Mouse (Mus musculus) right cerebral cortex, postnatal 4 days (tissue): Measurements from ENCODE around the gene Slc35e3.
"Not testable (repeated sequence)": the region's sequence is repeated elsewhere in the genome, so short reads cannot be mapped to it uniquely, and the experiment has no call there.

Experiments
- DNase-seq: peaks from one replicate; pipeline ENCODE4 v3.0.0-alpha.2; 2022

Gene Slc35e3

DNA sequence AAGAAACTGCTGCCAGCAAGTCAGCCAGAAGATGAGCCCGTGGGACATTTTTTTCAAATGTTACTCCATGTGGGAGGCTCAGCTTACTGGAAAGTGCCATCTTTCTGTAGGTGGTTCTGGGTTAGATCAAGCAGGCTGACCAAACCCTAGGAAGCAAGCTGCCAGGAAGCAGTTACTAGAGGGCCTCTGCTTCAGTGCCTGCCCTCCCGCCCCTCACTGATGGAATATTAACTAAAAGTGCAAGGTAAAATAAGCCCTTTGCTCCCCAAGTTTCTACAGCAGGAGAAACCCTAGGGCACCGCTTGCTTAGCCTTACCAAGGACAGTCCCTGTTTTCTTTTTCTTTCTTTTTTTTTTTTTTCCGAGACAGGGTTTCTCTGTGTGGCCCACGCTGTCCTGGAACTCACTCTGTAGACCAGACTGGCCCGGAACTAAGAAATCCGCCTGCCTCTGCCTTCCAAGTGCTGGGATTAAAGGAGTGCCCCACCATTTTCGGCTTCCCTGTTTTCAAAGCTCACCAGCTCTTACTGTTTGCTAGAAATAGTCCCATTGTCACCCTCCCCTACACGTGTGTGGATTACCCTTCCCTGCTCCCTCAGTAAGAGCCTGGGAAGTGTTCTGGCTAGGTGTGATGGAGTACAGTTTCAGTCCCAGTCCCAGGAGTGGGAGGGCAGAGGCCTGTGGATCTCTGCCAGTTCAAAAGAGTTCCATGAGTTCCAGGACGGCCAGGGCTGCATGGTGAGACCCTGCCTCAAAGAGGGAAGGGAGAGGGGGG is 2.3 kb upstream of the Slc35e3 start:
- no peak for DNase-seq

DNA sequence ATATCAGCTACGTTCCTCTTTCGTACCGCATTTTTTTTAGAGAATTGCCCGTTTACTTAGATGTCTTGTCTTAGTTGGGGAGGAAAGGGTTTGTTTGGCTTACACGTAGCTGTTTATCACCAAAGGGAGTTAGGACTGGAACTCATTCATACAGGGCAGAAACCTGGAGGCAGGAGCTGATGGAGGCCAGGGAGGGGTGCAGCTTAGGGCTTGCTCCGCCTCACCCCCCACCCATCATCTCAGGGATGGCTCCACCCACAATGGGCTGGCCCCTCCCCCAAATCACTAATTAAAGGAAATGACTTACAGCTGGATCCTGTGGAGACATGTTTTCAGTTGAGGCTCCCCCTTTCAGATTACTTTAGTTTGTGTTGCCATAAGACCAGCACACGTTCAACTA is 1.5 kb upstream of the Slc35e3 start:
- no peak for DNase-seq

DNA sequence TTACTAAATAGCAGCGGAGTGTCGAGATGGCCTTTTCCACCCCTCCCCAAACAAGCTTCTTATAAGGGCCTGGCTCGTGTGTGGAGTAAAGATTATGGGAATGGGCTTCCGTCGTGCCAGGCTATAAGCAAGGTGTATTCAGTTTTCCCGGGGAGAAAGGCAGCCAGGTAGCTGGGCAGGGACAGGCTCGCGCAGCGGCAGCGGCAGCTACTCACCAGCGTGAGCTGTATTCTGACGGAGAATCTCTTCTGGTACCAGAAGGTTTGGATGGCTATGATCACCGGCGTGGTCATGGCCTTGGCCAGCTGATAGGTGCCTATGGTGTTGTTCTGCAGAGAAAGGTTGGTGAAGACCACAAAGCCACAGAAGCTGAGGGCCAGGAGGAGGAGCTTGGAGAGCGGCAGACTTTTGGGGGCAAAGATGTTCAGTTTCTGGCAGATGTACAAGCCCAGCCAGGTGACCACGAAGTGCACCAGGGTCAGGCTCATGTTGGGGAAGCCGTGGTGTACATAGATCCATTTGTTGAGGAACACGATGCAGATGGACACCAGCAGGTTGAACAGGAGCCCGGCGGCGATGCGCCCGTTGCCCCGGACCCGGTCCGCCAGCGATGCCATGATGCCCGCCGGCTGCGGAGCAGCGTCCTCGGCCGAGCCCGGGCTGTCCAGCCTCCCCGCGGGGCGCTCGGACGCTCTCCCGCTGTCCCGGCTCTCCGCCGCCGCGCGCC is 432 bp downstream of the Slc35e3 start:
- peak; percentile 11 for DNase-seq

DNA sequence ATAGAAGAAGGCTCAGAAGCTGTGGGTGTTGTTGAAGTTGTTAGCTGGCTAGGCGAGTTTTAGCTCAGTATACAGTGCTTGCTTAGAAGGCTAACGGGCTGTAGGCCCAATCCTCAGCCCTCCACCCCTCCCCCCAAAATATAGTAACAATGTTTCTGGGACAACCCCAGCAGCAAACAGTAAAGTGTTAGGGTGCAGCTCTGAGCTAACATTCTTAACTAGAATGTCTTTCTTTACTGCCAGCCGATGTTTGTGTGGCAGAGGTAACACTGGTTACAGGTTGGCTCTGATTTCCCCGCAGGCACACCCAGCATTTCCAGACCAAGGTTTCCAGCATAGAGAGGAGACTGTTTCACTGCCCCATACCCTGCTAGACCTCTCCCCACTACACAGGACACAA is 2.2 kb downstream of the Slc35e3 start:
- no peak for DNase-seq

- no peak for DNase-seq
Measured at GRCm38 (mm10) chr10:117743182-117743581, 3.0 kb downstream of the Slc35e3 start.

DNA sequence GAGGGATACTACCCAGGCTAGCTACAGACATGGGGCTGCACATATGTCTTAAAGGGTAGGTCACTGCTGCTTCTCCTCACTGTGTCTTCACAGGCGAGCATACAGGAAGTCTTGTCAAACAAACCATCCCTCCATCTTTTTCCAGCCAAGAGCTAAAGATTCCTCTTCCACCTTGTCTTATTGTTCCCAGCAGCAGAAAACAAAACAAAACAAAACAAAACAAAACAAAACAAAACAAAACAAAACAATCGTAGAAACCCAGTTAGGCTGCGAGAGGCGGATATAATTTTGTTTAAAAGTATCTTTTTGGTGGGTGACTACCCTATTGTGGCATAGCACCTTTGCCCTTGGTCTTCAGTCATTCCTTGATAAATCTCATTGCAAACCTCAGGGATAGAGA is 3.5 kb downstream of the Slc35e3 start:
- DNase-seq: no peak

- no peak for DNase-seq
Measured at GRCm38 (mm10) chr10:117741698-117742475, 4.3 kb downstream of the Slc35e3 start.

- no peak for DNase-seq
Measured at GRCm38 (mm10) chr10:117740921-117741320, 5.2 kb downstream of the Slc35e3 start.

DNA sequence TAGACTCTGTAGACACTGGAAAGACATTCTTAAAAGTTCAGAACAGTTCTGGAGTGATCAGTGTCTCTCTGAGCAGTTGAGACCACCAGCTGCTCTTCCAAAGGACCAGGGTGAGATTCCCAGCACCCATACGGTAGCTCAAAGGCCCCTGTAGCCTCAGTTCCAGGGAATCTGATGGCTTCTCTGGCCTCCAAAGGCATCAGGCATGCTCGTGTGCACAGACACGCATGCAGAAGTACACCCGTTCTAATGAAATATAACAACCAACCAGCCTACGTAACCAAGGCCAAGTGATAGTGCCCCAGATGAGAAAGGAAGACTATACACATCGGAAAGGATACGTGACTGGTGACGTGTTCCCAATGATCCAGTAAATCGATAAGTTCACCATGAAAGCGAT is 6.0 kb downstream of the Slc35e3 start:
- no peak for DNase-seq

DNA sequence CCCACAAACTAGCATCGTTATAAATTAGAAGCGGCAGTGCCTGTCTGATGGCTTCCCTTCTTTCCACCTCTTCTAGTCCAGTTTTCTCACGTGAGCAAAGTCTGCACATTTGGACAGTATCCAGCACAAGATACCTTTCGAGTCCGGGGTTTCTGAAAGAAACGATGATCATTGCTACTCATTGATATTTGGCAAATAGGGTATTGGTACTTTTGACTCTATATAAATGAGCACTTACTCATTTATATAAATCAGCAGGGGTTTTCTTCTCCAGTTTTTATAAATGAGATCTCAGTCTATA is 6.6 kb downstream of the Slc35e3 start:
- no peak for DNase-seq

GRCm38 (mm10) chr10:117738928-117739647 is 7.1 kb downstream of the Slc35e3 start:
- DNase-seq: no peak

DNA sequence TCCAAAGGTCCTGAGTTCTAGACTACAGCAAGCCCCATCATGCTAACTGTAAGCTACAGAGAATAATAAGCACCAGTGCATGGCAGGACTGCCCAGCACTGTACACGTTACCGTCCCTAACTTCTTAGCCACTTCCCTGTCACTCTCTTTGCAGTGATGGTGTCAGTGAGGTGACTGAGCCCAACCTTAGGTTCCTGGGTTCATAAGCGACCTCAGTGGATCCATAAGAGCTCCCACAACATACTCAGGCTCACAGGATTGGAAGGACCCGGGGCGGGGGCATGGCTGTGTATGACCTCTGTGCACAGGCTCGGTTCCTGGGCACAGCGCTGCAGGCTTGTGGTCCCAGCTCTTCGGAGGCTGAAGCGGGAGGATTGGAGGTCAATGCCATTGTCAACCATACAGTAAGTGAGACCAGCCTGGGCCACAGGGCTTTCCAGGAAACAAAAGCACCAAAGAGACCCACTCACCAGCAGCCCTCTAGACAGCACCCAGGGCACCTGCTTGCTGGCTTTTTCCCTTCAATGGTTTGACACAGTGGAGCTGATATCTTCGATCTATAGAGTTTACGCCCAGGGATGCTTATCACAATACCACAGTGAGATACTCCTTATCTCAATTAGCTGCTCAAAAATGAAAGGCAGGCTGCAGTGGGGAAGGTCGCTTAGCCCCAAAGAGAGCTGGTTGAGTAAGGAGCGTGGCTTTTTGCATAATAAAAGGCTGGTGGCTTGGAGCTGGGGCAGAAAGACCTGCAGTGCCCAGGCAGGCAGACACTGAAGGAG is 7.8 kb downstream of the Slc35e3 start:
- no peak for DNase-seq

GRCm38 (mm10) chr10:117737498-117737897 is 8.7 kb downstream of the Slc35e3 start:
- DNase-seq: not testable (repeated sequence)

- DNase-seq: no peak
Measured at GRCm38 (mm10) chr10:117737075-117737474, 9.1 kb downstream of the Slc35e3 start.

GRCm38 (mm10) chr10:117736573-117736972 is 9.6 kb downstream of the Slc35e3 start:
- no peak for DNase-seq

GRCm38 (mm10) chr10:117735396-117735795 is 10.8 kb downstream of the Slc35e3 start:
- not testable (repeated sequence) for DNase-seq

DNA sequence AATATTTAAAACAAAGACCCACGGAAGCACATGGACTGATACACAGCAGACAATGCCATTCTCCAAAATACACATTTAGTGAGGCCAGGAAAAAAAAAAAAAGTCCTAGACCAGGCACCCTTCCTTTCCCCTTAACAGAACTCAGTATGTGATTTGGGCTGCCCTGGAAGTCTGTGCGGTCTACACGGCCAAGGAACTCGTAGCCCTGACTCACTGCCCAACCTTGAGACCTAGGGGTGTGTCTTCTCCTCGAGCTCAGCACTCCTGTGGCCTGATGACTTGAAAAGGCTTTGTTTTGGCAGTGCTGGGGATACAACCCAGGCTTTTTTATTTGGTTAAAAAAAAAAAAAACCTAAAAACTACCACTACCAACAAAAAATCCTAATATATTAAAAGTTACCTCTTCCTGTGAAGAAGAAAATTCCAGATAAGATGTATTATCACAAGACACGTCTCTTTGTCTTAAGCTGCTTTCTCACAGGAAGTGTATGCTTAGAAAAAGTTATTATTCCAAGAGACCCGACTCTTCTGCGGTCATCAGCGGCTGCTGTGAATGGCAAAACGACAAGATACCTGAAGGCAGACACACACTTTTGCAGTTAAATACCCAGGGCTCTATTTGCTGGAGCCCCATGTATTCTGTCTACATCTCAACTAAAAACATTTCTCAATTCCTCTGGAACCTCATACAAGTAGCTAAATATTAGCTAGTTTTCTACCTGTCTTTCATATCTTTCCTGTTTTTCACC is 11.9 kb downstream of the Slc35e3 start:
- not testable (repeated sequence) for DNase-seq

- not testable (repeated sequence) for DNase-seq
Measured at GRCm38 (mm10) chr10:117733626-117734025, 12.5 kb downstream of the Slc35e3 start.

DNA sequence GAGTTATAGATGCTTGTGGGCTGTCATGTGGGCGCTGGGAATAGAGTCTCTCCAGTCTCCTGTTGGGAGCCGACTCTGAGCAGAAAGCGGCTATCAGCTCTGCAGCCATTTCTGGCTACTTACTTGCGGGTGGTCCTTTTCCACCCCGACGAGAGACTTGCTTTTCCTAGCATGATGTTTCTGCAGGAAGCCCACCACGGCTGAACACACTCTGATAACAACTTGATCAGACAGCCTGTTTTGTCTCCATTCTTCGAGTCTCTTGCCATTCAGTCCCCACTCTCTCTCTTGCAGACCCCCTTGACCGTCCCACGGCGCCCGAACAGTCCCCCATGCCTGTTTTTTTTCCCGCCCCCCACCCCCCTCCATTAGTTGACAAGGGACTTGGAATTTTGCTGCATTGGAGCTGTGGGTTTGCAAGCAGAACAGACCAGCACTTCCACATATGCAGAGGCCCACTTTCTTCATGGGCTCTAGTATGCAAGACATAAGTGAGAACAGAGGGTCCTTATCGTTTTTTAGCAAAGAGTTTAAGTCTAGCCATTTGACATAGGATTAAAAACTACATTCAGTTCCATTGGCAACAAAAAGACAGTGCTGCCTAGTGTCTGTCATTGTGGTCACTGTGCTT is 13.1 kb downstream of the Slc35e3 start:
- DNase-seq: no peak

DNA sequence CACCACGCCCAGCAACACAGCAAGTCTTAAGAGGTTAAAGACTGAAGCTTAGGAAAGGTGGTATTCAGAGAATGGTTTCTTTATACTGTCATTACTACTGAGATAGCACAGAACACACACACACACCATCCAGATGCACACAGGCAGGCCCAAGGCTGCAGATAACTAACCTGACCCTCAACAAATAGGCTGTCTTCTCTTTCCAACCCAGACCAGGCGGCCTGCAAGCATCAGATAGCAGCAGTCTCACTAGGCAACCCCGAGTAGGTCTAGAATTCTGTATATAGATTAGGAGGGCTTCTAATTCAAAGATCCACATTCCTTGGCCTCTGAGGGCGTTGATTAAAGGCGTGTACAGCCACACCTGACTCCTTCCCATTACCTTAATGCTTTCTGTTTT is 14.0 kb downstream of the Slc35e3 start:
- DNase-seq: no peak
